Mouse (Mus musculus): ENCODE results near the gene Gm20877. TPM values are rescaled to one million over a fixed set of nuclear protein-coding genes. Genes with fewer than 3 reads are reported as not detected.

The Gm20877 gene
- polyA plus RNA-seq (2012; fragmentation: generic; extraction: Trizol), result not detected

DNA sequence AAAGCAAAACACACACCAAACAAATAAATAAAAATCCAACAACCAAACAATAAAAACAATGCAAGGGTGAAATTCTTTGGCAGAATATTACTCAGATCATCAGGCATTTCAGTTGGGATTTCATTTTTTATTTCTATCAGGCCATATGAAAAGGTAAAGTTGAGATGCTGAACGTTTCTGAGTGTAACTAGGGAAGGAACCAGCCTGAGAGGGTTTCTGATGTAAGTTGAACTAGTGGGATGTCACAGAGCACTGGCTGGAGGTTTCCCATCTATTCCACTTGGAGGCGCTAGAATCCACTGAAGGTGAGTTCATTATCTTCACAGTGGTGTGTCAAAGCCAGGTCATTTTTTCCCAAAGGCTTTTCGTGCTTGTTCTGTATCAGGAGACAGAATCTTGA lies at the start of gene Gm20877:
Gene Gm20877 (plus strand): TSS at position 301 of the 400 bp plus-strand sequence.

All from C3H10T1/2 (cell line).